Mouse (Mus musculus): ENCODE data around the gene Ckb. TPM values are rescaled to one million over a fixed set of nuclear protein-coding genes. Genes with fewer than 3 reads are reported as not detected.
A peak's percentile ranks its signal among the peaks of the same experiment; 100 is the strongest.

Ckb gene
- polyA plus RNA-seq, 1 experiment from 2014 or later, result 765 TPM

DNA sequence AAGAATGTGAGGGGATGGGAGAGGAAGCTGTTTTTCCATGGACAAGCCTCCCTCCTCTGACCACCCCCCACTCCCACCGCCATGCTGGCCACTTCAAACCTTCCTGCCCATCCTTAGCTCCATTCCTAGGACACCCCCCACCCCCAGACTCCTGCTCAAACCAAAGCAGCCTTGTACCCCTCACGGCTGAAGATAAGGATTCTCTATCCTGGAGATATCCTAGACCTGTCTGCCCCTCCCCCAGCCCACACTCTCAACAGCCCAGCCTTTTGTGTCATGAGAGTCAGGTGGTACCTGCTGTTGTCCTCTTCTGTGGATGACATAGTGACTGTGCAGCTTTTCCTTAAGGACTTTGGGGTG, 15.9 kb upstream of the Ckb start:
- H3K36me3 ChIP-seq, result no peaks in the 10 kb centered on the region
- ATAC-seq, result no peak
- H3K4me2 ChIP-seq (replicated peaks), result no peak overlapping the region
- H3K4me1 ChIP-seq (replicated peaks), result peaks cover 48% of the 10 kb centered on the region
- 39% methylated on average over 2 of the region's 2 CpGs for WGBS
- H3K27ac ChIP-seq, result peak overlapping the region; percentile 67; the same call in 1 of the 2 replicates
- H3K27me3 ChIP-seq (replicated peaks), result no peaks in the 10 kb centered on the region
- H3K9me3 ChIP-seq, result no peaks in the 10 kb centered on the region
- H3K9ac ChIP-seq, result no peak overlapping the region
- no peak overlapping the region for H3K4me3 ChIP-seq (replicated peaks)

DNA sequence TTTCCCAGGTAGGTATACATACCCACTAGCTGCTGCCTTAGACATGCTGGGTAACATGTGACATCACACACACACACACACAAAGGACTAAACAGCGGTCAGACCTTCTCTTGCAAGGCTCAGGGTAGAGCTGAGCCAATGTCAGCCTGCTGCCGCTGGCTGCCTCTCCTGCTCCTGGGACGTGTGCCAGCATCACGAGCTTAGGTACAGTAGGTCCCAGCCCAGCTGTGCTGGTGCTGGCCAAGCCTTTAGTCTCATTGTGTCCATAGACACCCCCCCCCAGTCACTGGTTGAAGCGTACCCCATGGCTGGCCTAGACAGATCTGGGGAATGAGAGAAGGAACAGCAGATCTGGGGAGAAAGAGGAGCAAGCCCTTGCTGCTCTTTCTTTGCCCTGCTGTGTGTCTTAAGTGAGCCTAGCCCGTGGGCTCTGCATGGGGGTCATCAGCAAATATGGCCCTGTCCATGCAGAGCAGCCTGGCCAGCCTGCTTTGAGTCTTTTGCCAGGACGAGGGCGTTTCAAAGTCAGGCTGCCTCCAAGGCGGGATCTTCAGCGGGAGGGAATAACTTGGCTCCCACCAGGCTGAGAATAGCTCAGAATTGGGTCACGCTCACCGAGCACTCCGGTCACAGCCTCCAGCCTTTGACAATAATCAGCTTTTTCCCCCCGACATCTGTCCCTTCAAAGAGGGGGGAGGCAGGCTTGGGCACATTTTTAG, 15.4 kb upstream of the Ckb start:
- WGBS, result 32% methylated on average over 14 of the region's 14 CpGs
- Histone ChIP-seq H3K9ac (no peak overlapping the region), H3K27me3 (replicated peaks) (no peaks in the 10 kb centered on the region), H3K27ac (peak overlapping the region; percentile 67), H3K9me3 (no peaks in the 10 kb centered on the region), H3K4me1 (replicated peaks) (peaks cover 46% of the 10 kb centered on the region), H3K4me2 (replicated peaks) (0 out of 2 replicates have a peak overlapping the region, but pooled peaks have one; percentile 11), H3K4me3 (replicated peaks) (no peak overlapping the region), H3K36me3 (no peaks in the 10 kb centered on the region)
- peak; percentile 64 for ATAC-seq

DNA sequence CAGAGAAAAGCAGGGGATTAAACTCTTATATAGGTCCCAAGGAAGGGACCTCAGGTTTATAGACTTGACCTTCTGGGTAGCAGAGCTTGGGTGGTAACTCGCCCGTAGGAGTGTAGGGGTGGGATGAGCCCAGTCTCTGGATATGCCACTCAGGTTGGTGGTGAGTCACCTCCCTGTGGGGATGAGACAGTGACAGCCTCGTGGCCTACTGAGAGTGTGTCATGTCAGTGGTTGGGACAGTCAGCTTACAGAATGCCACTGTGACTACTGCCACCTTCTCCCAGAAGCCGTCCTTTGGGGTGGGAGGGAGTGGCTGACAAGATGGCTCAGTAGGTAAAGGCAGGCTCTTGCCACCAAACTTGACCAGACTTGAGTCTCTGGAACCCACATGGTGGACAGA, 14.3 kb upstream of the Ckb start:
- H3K9ac ChIP-seq, result no peak overlapping the region
- peak overlapping the region; percentile 67; the same call in 1 of the 2 replicates for H3K27ac ChIP-seq

DNA sequence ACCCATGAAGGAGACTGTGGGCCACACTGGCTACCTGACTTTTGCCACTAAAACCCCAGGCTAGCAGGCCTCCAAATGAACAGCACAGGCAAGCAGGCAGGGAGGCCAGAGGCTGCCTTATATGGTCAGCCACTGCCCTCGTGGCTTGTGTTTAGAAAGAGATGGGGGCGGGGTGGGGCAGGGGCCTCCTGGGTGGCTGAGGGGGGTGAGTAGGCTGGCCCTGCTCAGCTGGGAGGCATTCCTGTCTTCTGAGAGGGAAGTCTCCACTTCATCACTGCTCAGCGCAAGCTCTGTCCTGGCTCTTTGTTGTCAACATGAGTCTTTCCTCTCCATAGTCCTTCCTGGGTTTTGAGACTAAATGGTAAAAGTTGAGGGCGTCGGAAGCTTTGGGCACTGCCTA, 10.7 kb upstream of the Ckb start:
- Histone ChIP-seq H3K4me2 (replicated peaks) (no peak overlapping the region), H3K9ac (peak overlapping the region; percentile 3; the same call in 1 of the 2 replicates), H3K4me3 (replicated peaks) (no peak overlapping the region), H3K36me3 (no peaks in the 10 kb centered on the region; the same call in 1 of the 2 replicates), H3K27ac (peak overlapping the region; percentile 71), H3K9me3 (no peaks in the 10 kb centered on the region), H3K4me1 (replicated peaks) (peaks cover 44% of the 10 kb centered on the region), H3K27me3 (replicated peaks) (no peaks in the 10 kb centered on the region)
- ATAC-seq, result peak; percentile 27
- WGBS, result 40% methylated on average over 5 of the region's 5 CpGs

More for the DNA sequence above, 14.3 kb upstream of the Ckb start:
- Histone ChIP-seq H3K27me3 (replicated peaks) (no peaks in the 10 kb centered on the region), H3K4me1 (replicated peaks) (peaks cover 41% of the 10 kb centered on the region), H3K36me3 (no peaks in the 10 kb centered on the region), H3K9me3 (no peaks in the 10 kb centered on the region), H3K4me3 (replicated peaks) (no peak overlapping the region), H3K4me2 (replicated peaks) (no peak overlapping the region)
- 79% methylated on average over 4 of the region's 4 CpGs for WGBS
- ATAC-seq, result no peak

DNA sequence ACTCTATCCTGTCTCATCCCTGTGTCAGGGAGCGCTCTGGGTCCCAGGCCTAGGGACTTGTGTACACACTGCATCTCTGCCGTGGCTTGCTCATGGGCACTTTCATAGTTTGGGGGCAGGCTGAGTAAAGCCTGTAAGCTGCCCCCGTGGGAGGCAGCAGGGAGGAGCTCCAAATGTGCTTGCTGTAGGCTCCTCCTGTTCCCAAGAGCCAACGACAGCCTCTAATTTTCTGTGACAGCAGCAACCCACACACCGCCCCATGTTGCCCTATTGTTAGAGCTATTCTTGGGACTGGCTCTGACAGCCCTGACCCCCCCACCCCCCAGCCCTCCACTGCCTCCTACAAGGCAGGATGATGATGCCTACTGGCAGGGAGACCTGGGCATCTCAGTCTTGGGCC, 9.9 kb upstream of the Ckb start:
- WGBS, result 61% methylated on average over 5 of the region's 5 CpGs
- ATAC-seq, result no peak
- Histone ChIP-seq H3K4me2 (replicated peaks) (no peak overlapping the region), H3K4me1 (replicated peaks) (peaks cover 42% of the 10 kb centered on the region), H3K27me3 (replicated peaks) (no peaks in the 10 kb centered on the region), H3K27ac (peak overlapping the region; percentile 71), H3K36me3 (no peaks in the 10 kb centered on the region; the same call in 1 of the 2 replicates), H3K9ac (no peak overlapping the region), H3K4me3 (replicated peaks) (no peak overlapping the region), H3K9me3 (no peaks in the 10 kb centered on the region)

DNA sequence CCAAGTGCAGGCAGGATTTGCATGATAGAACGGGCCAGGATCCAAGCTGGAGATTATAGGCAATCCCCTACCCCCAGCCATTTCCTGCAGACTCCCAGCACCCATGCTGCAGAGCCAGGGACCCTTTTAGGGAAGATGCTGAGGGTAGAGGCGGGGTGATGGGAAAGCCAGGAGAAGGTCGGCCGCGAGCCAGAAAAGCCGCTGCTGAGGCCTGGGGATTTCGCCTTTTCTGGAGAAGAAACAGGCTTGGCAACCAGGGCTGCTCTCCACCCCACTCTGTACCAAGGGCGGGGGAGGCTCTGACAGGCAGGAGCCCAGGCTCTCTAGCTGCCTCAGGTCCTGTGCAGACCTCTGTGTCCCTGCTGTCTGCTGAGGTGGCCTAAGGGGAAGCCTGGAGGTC, 9.2 kb upstream of the Ckb start:
- WGBS, result 65% methylated on average over 8 of the region's 8 CpGs
- Histone ChIP-seq H3K4me2 (replicated peaks) (0 out of 2 replicates have a peak overlapping the region, but pooled peaks have one; percentile 4), H3K36me3 (no peaks in the 10 kb centered on the region; the same call in 1 of the 2 replicates), H3K4me3 (replicated peaks) (no peak overlapping the region), H3K27ac (peak overlapping the region; percentile 71), H3K9me3 (no peaks in the 10 kb centered on the region), H3K4me1 (replicated peaks) (peaks cover 46% of the 10 kb centered on the region), H3K27me3 (replicated peaks) (no peaks in the 10 kb centered on the region), H3K9ac (no peak overlapping the region)
- ATAC-seq, result no peak

DNA sequence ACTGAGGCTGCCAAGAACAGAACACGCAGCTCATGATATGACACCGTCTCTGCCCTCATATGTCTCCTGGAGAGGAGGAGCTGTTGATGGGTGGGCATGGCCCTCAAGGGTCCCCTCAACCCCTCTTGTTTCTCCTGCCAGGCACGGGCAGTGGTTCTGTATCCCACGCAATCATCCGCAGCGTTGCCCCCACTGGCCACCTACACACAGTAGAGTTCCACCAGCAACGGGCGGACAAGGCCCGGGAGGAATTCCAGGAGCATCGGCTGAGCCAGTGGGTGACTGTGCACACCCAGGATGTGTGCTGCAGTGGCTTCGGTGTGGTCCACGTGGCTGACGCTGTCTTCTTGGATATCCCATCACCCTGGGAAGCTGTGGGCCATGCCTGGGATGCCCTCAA, 8.5 kb upstream of the Ckb start:
- 92% methylated on average over 13 of the region's 13 CpGs for WGBS
- no peaks in the 10 kb centered on the region for H3K9me3 ChIP-seq

DNA sequence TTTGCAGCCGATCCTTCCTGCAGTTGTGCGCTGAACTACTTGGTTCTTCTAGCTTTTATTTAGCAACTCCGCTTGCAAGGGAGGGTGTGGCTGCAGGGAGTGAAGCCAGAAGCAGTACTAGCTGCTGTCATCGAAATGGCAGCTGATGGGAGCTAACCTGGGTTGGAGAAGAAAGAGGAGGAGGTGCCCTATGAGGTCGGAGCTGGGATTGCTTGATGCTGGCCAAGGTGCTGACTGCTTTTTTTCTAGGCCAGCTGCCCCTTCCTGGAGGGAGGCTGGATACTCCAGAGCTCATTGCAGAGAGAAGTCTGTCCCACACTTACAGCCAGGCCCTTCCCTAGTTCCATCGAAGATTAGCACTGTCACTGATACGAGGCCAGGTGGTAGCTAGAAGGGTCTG, 6.9 kb upstream of the Ckb start:
- WGBS, result 37% methylated on average over 7 of the region's 7 CpGs
- H3K27ac ChIP-seq, result 0 out of 2 replicates have a peak overlapping the region, but pooled peaks have one; percentile 11
- H3K4me1 ChIP-seq (replicated peaks), result peaks cover 55% of the 10 kb centered on the region
- 0 out of 2 replicates have a peak, but pooled peaks cover under 1% of the 10 kb centered on the region for H3K27me3 ChIP-seq (replicated peaks)
- ATAC-seq, result no peak
- peak overlapping the region; percentile 66 for H3K4me3 ChIP-seq (replicated peaks)
- H3K9ac ChIP-seq, result peak overlapping the region; percentile 57
- no peaks in the 10 kb centered on the region; the same call in 1 of the 2 replicates for H3K36me3 ChIP-seq
- peak overlapping the region; percentile 79 for H3K4me2 ChIP-seq (replicated peaks)
- no peaks in the 10 kb centered on the region for H3K9me3 ChIP-seq

More for the DNA sequence above, 8.5 kb upstream of the Ckb start:
- Histone ChIP-seq H3K4me3 (replicated peaks) (no peak overlapping the region), H3K36me3 (no peaks in the 10 kb centered on the region; the same call in 1 of the 2 replicates), H3K27ac (peak overlapping the region; percentile 71), H3K27me3 (replicated peaks) (no peaks in the 10 kb centered on the region), H3K4me1 (replicated peaks) (peaks cover 49% of the 10 kb centered on the region), H3K4me2 (replicated peaks) (no peak overlapping the region), H3K9ac (no peak overlapping the region)
- ATAC-seq, result no peak

DNA sequence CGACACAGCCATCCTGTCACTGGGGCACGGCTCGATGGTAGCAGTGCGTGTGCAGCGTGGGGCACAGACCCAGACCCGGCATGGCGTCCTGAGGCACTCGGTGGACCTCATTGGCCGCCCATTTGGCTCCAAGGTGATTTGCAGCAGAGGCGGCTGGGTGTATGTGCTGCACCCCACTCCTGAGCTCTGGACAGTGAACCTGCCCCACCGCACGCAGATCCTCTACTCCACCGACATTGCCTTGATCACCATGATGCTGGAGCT, 6.5 kb upstream of the Ckb start:
- H3K27ac ChIP-seq, result 0 out of 2 replicates have a peak overlapping the region, but pooled peaks have one; percentile 11

DNA sequence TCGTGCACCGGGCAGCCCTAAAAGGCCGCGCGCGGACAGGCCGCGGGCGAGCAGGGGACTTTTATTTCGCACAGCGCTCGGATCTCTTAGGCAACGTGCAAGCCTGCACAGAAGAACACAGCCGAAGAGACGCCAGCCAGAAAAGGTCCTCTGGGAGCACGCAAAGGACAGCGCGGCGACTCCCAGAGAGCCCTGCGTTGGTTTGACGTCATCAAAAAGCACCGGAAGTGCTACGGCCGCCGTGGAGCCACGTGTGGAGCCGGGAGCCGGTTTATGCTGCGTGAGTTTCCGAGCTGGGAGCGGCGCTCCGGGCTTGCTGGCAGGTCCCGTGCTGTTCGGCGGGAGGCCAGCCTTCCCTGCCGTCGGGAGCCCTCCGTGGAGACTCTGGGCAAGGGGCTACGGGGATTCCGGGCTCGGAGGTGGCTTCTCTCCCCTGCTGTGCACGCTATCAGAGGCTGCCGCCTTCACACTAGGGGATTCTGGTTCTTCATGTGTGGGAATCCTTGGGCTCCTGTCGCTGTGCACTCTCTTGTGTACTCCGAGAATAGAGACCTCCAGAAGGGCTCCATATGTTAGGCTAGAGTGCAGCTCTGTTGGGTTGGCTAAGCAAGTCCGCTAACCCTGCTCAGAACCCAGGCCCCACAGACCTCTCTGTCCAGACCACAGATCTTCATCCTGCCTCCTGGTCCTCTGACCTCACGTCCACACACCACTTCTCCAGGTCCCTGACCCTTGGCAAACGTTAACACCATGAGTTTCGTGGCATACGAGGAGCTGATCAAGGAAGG, 5.9 kb upstream of the Ckb start, which contains the start of gene Trmt61a:
Trmt61a (plus strand) TSS at position 224 of the 788 bp plus-strand sequence.
- Histone ChIP-seq H3K4me2 (replicated peaks) (peak within 1 kb of the TSS; percentile 79), H3K9me3 (no peaks in the 10 kb centered on the region), H3K36me3 (no peaks in the 10 kb centered on the region; the same call in 1 of the 2 replicates), H3K27me3 (replicated peaks) (0 out of 2 replicates have a peak, but pooled peaks cover 8% of the 10 kb centered on the region), H3K4me3 (replicated peaks) (peak within 1 kb of the TSS; percentile 66), H3K4me1 (replicated peaks) (peaks cover 54% of the 10 kb centered on the region), H3K9ac (peak within 1 kb of the TSS; percentile 57), H3K27ac (peak within 1 kb of the TSS; percentile 97)
- ATAC-seq, result peak; percentile 73
- WGBS, result under 1% methylated on average over 51 of the region's 51 CpGs

More for the DNA sequence above, 6.5 kb upstream of the Ckb start:
- H3K9ac ChIP-seq, result peak overlapping the region; percentile 57
- H3K36me3 ChIP-seq, result no peaks in the 10 kb centered on the region; the same call in 1 of the 2 replicates
- no peaks in the 10 kb centered on the region for H3K9me3 ChIP-seq
- 0 out of 2 replicates have a peak, but pooled peaks cover 3% of the 10 kb centered on the region for H3K27me3 ChIP-seq (replicated peaks)
- peak overlapping the region; percentile 66 for H3K4me3 ChIP-seq (replicated peaks)
- H3K4me1 ChIP-seq (replicated peaks), result peaks cover 55% of the 10 kb centered on the region
- peak overlapping the region; percentile 79 for H3K4me2 ChIP-seq (replicated peaks)
- ATAC-seq, result no peak
- 5% methylated on average over 13 of the region's 13 CpGs for WGBS

DNA sequence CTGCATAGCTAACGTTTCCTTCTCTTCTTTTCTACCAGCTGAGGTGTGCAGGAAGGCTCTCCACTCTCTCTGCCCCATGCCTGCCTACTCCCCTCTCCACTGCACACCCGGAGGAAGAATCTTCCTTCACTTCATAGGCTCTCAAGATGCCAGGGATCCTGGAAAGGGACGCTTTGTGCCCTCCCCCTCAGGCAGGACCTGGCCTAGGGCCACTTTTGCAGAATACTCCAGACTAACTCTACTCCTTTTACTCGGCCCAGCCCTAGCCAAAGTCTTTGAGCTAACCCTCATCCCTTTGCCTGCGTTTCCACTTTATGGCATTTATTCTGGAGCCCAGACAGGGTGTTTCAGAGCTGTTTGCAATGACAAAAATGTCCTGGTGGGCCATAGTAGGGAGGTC, 5.3 kb upstream of the Ckb start:
- 14% methylated on average over 5 of the region's 5 CpGs for WGBS
- H3K27me3 ChIP-seq (replicated peaks), result 0 out of 2 replicates have a peak, but pooled peaks cover 12% of the 10 kb centered on the region
- peak overlapping the region; percentile 79 for H3K4me2 ChIP-seq (replicated peaks)
- H3K36me3 ChIP-seq, result no peaks in the 10 kb centered on the region; the same call in 1 of the 2 replicates
- H3K9me3 ChIP-seq, result no peaks in the 10 kb centered on the region
- peak overlapping the region; percentile 57 for H3K9ac ChIP-seq
- H3K4me3 ChIP-seq (replicated peaks), result peak overlapping the region; percentile 66
- peak; percentile 26 for ATAC-seq
- H3K27ac ChIP-seq, result peak overlapping the region; percentile 97
- peaks cover 55% of the 10 kb centered on the region for H3K4me1 ChIP-seq (replicated peaks)
